1 mouse cellular context compared by ENCODE assay signal in the genomic region with DNA sequence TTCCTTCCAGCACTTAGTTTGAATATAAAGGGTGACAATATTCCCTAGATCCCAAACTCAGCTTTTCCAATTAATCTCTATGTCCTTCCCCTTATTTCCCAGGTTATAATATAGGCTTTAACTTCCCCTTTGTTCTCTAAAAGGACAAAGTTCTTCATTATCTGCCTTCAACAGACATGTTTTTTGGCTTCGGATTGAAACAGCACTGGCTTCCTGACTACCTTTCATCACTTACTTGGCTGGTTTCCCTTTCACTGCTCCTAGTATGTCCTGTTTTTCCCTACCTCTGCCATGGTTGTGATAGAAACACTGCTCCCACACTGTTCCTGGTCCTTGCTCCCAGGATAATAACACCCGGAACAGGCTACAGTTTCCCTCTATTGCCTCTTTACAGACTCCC.
TF ChIP-seq lines count a peak whose summit lies in the region.

No protein-coding gene starts in this region.

TF ChIP-seq in MEL, 35 proteins besides CTCF, POLR2A, EP300 and RAD21 (continued from another document):
- TF ChIP-seq ZNF384 (IDR thresholded peaks at IDR 0.05; ENCODE audit: low read depth, low read length) (no peak), TAL1 (IDR thresholded peaks at IDR 0.05; ENCODE audit: low read length) (peak; percentile 95), TCF12 (IDR thresholded peaks at IDR 0.05; ENCODE audit: low read depth, low read length) (peak; percentile 88), ETS1 (IDR thresholded peaks at IDR 0.05; ENCODE audit: low read depth, low read length) (peak; percentile 69), ZC3H11A (IDR thresholded peaks at IDR 0.05; ENCODE audit: low read depth, low read length) (no peak; the same call in 1 of the 2 replicates), MXI1 (IDR thresholded peaks at IDR 0.05; ENCODE audit: low read depth, low read length) (no peak), RCOR1 (IDR thresholded peaks at IDR 0.05; ENCODE audit: low read depth, low read length) (peak; percentile 87), MEF2A (IDR thresholded peaks at IDR 0.05; ENCODE audit: extremely low read depth, insufficient replicate concordance, low read depth, low read length, poor library complexity, severe bottlenecking) (no peak)
